Mouse (Mus musculus): ENCODE measurements around the gene Zfp879. TPM values are rescaled to one million over a fixed set of nuclear protein-coding genes. Genes with fewer than 3 reads are reported as not detected.
A peak's percentile ranks its signal among the peaks of the same experiment; 100 is the strongest.

Zfp879 gene
- polyA plus RNA-seq, 1 experiment from 2014 or later: 0.50 TPM

DNA sequence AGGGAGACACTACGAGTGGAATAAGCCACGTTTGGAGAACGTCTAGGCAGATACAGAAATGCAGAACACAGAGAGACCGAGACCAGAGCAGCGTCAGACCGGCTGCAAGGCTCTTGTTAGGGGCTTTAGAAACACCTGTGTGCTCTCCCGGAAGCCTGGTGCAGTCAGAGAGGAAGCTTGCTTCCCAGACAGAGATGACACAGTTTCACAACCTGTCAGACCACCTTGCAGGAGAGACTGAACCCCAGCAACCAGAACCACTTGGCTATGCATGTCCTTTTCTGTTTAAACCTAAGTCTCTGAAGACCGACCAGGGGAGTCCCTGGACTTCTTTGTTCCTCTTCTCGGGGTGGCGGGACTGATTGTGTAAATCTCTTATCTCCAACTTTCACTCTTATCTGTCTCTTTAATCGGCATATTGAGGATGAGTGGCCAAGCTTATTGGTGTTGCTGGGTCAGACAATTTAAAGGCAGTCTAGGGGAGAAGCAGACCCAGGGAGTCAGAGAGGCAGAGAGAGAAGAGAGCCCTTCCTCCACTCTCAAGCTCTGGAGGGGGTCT lies 8.9 kb upstream of the Zfp879 start, which contains the start of gene Grm6:
Gene Grm6 (plus strand): TSS at position 509 of the 559 bp plus-strand sequence.
- H3K27ac ChIP-seq (ENCODE audit: low read depth, low read length): no peak within 1 kb of the TSS
- H3K9me3 ChIP-seq (replicated peaks; ENCODE audit: control insufficient read depth, low read length): peaks cover 3% of the 10 kb centered on the region; the same call in 1 of the 2 replicates
- WGBS (ENCODE audit: insufficient replicate concordance): 4% methylated on average over 11 of the region's 11 CpGs
- no peaks in the 10 kb centered on the region for H3K36me3 ChIP-seq (ENCODE audit: control insufficient read depth, insufficient read depth, low read length)
- peak within 1 kb of the TSS; percentile 53 for H3K4me3 ChIP-seq (ENCODE audit: low read depth, low read length)
- H3K27me3 ChIP-seq (ENCODE audit: control insufficient read depth, insufficient read depth, low read length): peaks cover 52% of the 10 kb centered on the region
- H3K4me2 ChIP-seq: peak within 1 kb of the TSS; percentile 94
- H3K9ac ChIP-seq (ENCODE audit: low read depth, low read length): 0 out of 2 replicates have a peak within 1 kb of the TSS, but pooled peaks have one; percentile 28
- no peak for ATAC-seq (replicated peaks; ENCODE audit: insufficient number of reproducible peaks, low FRiP score, low TSS enrichment)
- peaks cover 8% of the 10 kb centered on the region for H3K4me1 ChIP-seq (ENCODE audit: control insufficient read depth, insufficient read depth, low read length)

DNA sequence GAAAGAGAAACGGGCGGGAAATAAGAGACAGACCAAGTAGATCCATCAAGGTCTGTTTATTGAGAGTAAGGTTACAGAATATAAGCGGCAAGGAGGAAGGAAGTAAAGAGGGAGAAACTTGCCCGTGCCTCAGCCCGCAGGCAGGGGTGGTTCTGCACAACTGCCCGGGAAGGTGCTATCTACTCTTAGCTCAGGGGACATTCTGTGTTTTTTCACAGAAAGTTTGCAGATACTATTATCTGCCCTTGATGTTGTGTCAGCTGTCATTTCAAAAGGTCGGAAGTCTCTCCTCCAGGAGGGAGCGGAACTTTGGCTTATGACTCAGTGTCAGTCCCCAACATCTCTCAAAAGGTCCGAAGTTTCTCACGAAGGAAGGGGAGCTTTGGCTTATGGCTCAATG lies 8.0 kb upstream of the Zfp879 start:
- no peak for ATAC-seq (replicated peaks; ENCODE audit: insufficient number of reproducible peaks, low FRiP score, low TSS enrichment)
- peaks cover 52% of the 10 kb centered on the region for H3K27me3 ChIP-seq (ENCODE audit: control insufficient read depth, insufficient read depth, low read length)
- no peaks in the 10 kb centered on the region for H3K36me3 ChIP-seq (ENCODE audit: control insufficient read depth, insufficient read depth, low read length)
- H3K9me3 ChIP-seq (replicated peaks; ENCODE audit: control insufficient read depth, low read length): peaks cover 3% of the 10 kb centered on the region; the same call in 1 of the 2 replicates
- peaks cover 8% of the 10 kb centered on the region for H3K4me1 ChIP-seq (ENCODE audit: control insufficient read depth, insufficient read depth, low read length)
- 4% methylated on average over 10 of the region's 10 CpGs for WGBS (ENCODE audit: insufficient replicate concordance)
- H3K27ac ChIP-seq (ENCODE audit: low read depth, low read length): no peak overlapping the region
- no peak overlapping the region for H3K9ac ChIP-seq (ENCODE audit: low read depth, low read length)
- H3K4me3 ChIP-seq (ENCODE audit: low read depth, low read length): no peak overlapping the region
- H3K4me2 ChIP-seq: peak overlapping the region; percentile 94

DNA sequence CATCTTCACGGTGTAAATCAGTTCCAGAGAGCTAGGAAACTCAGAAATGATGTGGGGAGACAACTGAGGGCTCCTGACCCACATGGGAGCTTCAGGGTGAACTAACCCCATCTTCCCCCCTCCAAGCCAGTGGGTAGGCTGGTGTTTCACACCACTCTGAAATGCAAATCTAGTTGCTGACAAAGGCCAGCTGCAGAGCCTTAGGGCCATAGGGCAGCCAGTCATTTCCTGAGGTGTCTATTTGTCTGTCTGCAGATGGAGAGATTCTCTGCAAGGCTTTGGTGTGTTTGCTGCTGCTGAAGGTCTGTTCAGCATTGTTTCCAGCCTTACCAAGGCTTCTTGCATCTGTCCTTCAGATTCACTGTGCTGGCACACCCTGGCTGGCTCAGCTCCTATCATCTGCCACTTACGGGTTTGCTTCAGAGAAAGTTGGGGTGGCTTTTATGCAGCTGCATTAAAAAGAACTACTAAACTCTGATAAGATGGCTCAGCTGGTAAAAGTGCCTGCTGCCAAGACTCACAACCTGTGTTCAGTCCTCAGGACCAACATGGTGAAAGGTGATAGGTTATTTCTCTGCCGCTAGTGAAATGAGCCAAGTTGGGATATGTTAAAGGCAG lies 7.3 kb upstream of the Zfp879 start:
- Histone ChIP-seq H3K4me1 (ENCODE audit: control insufficient read depth, insufficient read depth, low read length) (peaks cover 8% of the 10 kb centered on the region), H3K4me2 (no peak overlapping the region), H3K27ac (ENCODE audit: low read depth, low read length) (no peak overlapping the region), H3K9me3 (replicated peaks; ENCODE audit: control insufficient read depth, low read length) (peaks cover 3% of the 10 kb centered on the region; the same call in 1 of the 2 replicates), H3K36me3 (ENCODE audit: control insufficient read depth, insufficient read depth, low read length) (no peaks in the 10 kb centered on the region), H3K9ac (ENCODE audit: low read depth, low read length) (no peak overlapping the region), H3K27me3 (ENCODE audit: control insufficient read depth, insufficient read depth, low read length) (peaks cover 52% of the 10 kb centered on the region), H3K4me3 (ENCODE audit: low read depth, low read length) (no peak overlapping the region)
- no peak for ATAC-seq (replicated peaks; ENCODE audit: insufficient number of reproducible peaks, low FRiP score, low TSS enrichment)
- WGBS (ENCODE audit: insufficient replicate concordance): 27% methylated on average over 3 of the region's 3 CpGs

DNA sequence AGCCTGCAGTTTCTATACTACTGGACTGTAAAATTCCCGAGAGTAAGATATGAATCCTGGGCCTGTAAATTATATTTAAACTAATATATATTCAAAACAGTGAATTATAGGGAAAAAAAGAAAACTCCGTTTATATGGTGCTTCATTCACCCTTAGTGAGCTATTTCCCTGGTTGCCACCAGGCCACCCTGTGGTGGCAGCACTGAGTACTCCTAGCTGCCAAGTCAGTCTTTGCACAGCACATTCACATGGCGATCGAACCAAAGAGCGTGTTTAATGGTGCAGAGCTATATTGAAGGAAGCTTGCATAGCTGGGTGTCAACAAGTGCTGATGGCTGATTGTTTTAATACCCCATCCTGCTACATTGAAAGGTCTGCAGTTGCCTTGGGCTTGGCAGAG lies 5.7 kb upstream of the Zfp879 start:
- H3K27ac ChIP-seq (ENCODE audit: low read depth, low read length): no peak overlapping the region
- no peaks in the 10 kb centered on the region for H3K36me3 ChIP-seq (ENCODE audit: control insufficient read depth, insufficient read depth, low read length)
- no peak for ATAC-seq (replicated peaks; ENCODE audit: insufficient number of reproducible peaks, low FRiP score, low TSS enrichment)
- peaks cover 41% of the 10 kb centered on the region for H3K27me3 ChIP-seq (ENCODE audit: control insufficient read depth, insufficient read depth, low read length)
- H3K4me3 ChIP-seq (ENCODE audit: low read depth, low read length): no peak overlapping the region
- peaks cover 8% of the 10 kb centered on the region for H3K4me1 ChIP-seq (ENCODE audit: control insufficient read depth, insufficient read depth, low read length)
- no peak overlapping the region for H3K9ac ChIP-seq (ENCODE audit: low read depth, low read length)
- H3K4me2 ChIP-seq: no peak overlapping the region
- 74% methylated on average over 5 of the region's 5 CpGs for WGBS (ENCODE audit: insufficient replicate concordance)
- peaks cover 3% of the 10 kb centered on the region; the same call in 1 of the 2 replicates for H3K9me3 ChIP-seq (replicated peaks; ENCODE audit: control insufficient read depth, low read length)

DNA sequence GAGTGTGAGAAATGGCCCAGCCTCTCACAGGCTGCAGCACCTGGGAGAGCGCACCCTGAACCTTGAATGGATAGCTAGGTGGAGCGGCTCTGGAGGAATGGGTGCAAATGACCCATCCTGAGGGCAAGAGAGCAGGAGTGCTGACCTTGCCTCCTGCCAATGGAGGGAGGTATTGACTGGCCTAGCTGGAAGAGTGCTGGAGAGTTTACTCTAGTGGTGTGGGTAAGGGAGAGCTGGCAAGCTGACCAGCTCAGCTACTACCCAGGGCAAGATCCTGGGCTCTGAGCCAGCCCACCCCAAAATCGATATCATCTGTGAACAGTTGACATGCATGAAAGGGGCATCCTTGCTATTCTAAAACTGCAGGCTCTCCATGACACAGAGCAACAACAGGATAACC lies 4.6 kb upstream of the Zfp879 start:
- peaks cover 8% of the 10 kb centered on the region for H3K4me1 ChIP-seq (ENCODE audit: control insufficient read depth, insufficient read depth, low read length)
- no peak overlapping the region for H3K9ac ChIP-seq (ENCODE audit: low read depth, low read length)
- H3K4me2 ChIP-seq: no peak overlapping the region
- no peaks in the 10 kb centered on the region for H3K36me3 ChIP-seq (ENCODE audit: control insufficient read depth, insufficient read depth, low read length)
- H3K4me3 ChIP-seq (ENCODE audit: low read depth, low read length): no peak overlapping the region
- WGBS (ENCODE audit: insufficient replicate concordance): 80% methylated on average over 3 of the region's 3 CpGs
- H3K27ac ChIP-seq (ENCODE audit: low read depth, low read length): no peak overlapping the region
- no peak for ATAC-seq (replicated peaks; ENCODE audit: insufficient number of reproducible peaks, low FRiP score, low TSS enrichment)
- peaks cover 3% of the 10 kb centered on the region; the same call in 1 of the 2 replicates for H3K9me3 ChIP-seq (replicated peaks; ENCODE audit: control insufficient read depth, low read length)
- peaks cover 30% of the 10 kb centered on the region for H3K27me3 ChIP-seq (ENCODE audit: control insufficient read depth, insufficient read depth, low read length)

DNA sequence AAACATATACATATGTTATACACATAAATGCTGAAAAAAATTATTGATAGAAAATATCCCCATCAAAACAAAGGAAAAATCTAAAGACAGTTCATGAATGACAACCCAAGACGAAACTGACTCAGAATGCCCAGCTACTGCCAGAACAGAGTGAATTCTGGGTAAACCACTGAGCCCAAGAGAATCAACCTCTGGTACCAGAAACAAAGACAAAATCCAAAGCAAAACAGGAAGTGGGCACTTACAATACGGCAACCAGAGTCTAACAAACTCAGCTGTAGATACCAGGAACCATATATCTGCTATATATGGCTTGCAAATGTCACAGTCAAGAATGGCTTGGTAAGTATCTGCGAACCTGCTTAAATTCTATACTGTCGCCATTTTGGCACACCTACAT lies 5.6 kb downstream of the Zfp879 start:
- Histone ChIP-seq H3K4me3 (ENCODE audit: low read depth, low read length) (no peak overlapping the region), H3K36me3 (ENCODE audit: control insufficient read depth, insufficient read depth, low read length) (no peaks in the 10 kb centered on the region; the same call in 1 of the 2 replicates)
- ATAC-seq (replicated peaks; ENCODE audit: insufficient number of reproducible peaks, low FRiP score, low TSS enrichment): no peak

DNA sequence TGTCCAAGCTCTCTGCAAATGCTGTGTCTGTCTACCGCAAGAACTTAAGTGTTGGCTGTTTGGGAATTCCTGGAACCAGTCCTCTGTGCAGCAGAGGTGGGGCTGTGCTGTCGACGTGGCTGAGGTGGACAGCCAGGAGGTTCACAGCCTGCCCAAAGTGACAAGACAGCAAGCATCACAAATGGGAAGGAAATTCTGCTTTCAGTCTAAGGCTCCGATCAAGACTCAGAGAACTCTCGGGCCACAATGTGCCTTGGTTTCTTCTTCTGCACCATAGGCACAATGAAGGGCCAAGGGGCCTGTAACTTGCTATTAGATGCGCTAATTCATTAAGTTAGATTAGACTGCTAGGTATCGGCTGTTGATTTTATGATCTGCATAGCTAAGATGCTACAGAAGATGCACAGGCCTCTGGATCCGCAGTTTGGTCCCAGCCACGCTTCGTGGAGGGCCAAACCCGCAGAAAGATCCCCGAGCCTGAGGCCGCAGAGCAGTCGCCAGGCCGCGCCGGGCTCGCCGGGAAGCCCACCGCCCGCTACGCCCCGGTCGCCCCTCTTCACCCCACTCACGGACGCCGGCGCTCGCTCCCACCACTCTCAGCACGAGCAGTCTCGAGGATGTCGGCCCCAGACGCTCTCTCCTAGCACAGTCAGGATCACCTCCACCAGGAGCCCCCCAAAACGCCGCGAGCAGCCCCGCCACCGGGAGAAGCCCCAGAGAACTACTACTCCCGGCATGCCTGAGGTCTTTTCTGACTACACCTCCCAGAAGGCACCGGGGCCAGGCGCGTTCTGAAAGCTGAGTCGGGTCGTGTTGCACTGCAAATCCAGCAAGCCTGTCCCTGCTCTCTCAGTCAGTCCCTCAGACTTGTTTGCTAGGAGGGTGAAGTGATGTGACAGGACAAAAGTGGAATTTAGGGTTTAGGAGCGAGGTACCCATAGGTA lies 14.1 kb downstream of the Zfp879 start, which contains the start of gene Zfp354c:
Gene Zfp354c (minus strand): TSS at position 715 of the 944 bp plus-strand sequence.
- 2% methylated on average over 45 of the region's 45 CpGs for WGBS (ENCODE audit: insufficient replicate concordance)
- peaks cover 4% of the 10 kb centered on the region; the same call in 1 of the 2 replicates for H3K4me1 ChIP-seq (ENCODE audit: control insufficient read depth, insufficient read depth, low read length)
- ATAC-seq (replicated peaks; ENCODE audit: insufficient number of reproducible peaks, low FRiP score, low TSS enrichment): peak; percentile 89
- H3K36me3 ChIP-seq (ENCODE audit: control insufficient read depth, insufficient read depth, low read length): peaks cover 19% of the 10 kb centered on the region
- H3K27ac ChIP-seq (ENCODE audit: low read depth, low read length): no peak within 1 kb of the TSS
- no peaks in the 10 kb centered on the region for H3K27me3 ChIP-seq (ENCODE audit: control insufficient read depth, insufficient read depth, low read length)
- H3K9me3 ChIP-seq (replicated peaks; ENCODE audit: control insufficient read depth, low read length): no peaks in the 10 kb centered on the region
- H3K4me2 ChIP-seq: peak within 1 kb of the TSS; percentile 79
- H3K9ac ChIP-seq (ENCODE audit: low read depth, low read length): peak within 1 kb of the TSS; percentile 95
- peak within 1 kb of the TSS; percentile 92 for H3K4me3 ChIP-seq (ENCODE audit: low read depth, low read length)

More for the DNA sequence above, 5.6 kb downstream of the Zfp879 start:
- 78% methylated on average over 4 of the region's 4 CpGs for WGBS (ENCODE audit: insufficient replicate concordance)
- Histone ChIP-seq H3K9me3 (replicated peaks; ENCODE audit: control insufficient read depth, low read length) (peaks cover 9% of the 10 kb centered on the region), H3K9ac (ENCODE audit: low read depth, low read length) (no peak overlapping the region), H3K4me1 (ENCODE audit: control insufficient read depth, insufficient read depth, low read length) (no peaks in the 10 kb centered on the region; the same call in 1 of the 2 replicates), H3K27ac (ENCODE audit: low read depth, low read length) (no peak overlapping the region), H3K27me3 (ENCODE audit: control insufficient read depth, insufficient read depth, low read length) (no peaks in the 10 kb centered on the region), H3K4me2 (no peak overlapping the region)

DNA sequence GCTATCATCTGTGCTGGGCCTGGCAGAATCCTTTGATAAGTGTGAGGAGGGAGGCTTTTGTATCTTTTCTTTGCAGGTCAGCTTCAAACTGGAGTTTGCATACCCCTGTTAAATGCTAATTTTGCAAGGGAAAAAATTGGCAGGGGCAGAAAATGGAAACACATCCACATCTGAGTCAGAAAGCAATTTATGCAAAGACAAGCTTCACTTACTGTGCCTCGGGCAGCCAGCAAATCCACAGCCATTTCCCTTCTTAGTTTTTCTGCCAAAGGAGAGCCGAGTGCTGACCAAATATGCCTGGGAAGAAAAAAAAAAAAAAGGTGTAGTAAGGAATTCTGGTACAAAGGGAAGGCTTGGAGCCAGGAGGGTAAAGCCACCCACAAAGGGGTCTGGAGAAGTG lies 15.1 kb downstream of the Zfp879 start:
- ATAC-seq (replicated peaks; ENCODE audit: insufficient number of reproducible peaks, low FRiP score, low TSS enrichment): no peak
- Histone ChIP-seq H3K27ac (ENCODE audit: low read depth, low read length) (no peak overlapping the region), H3K4me1 (ENCODE audit: control insufficient read depth, insufficient read depth, low read length) (peaks cover 4% of the 10 kb centered on the region; the same call in 1 of the 2 replicates), H3K9me3 (replicated peaks; ENCODE audit: control insufficient read depth, low read length) (no peaks in the 10 kb centered on the region), H3K36me3 (ENCODE audit: control insufficient read depth, insufficient read depth, low read length) (peaks cover 20% of the 10 kb centered on the region), H3K4me3 (ENCODE audit: low read depth, low read length) (no peak overlapping the region; the same call in 1 of the 2 replicates), H3K9ac (ENCODE audit: low read depth, low read length) (peak overlapping the region; percentile 95; the same call in 1 of the 2 replicates), H3K4me2 (peak overlapping the region; percentile 79), H3K27me3 (ENCODE audit: control insufficient read depth, insufficient read depth, low read length) (no peaks in the 10 kb centered on the region)
- 67% methylated on average over 2 of the region's 2 CpGs for WGBS (ENCODE audit: insufficient replicate concordance)
